Mouse (Mus musculus): ENCODE measurements around the gene Tas1r1.

Tas1r1 gene

GRCm38 (mm10) chr4:152038225-152038984 is at the start of gene Tas1r1:
Gene Tas1r1, minus strand, starts transcription at chr4:152038568.
- in situ Hi-C loops (cut with MboI; ENCODE audit: low pct_unique_long_range_greater_than_20kb in 1 of 2, low sequenced_read_pairs in 2 of 2, unreplicated experiment in 1 of 2) = no loop called here

DNA sequence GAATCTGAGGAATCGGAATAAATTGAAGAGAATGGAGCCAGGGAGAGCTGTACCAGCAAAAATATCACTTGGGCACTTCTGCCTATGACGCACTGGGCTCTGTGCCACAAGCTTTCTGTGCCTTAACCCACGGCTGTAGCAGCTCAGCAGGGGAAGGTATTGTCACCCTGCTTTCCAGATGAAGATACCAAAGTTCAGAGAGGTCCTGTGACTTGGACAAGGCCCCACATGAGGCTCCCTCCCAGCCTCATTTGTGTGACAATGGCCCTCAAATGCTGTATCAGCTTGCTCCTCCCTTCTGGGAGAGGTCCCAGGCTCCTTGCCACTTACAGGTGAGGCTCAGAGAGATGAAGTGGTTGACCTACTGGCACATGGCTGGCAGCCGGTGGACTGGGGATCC is 49.8 kb upstream of the Tas1r1 start:
- in situ Hi-C loops (cut with MboI; ENCODE audit: low pct_unique_long_range_greater_than_20kb in 1 of 2, low sequenced_read_pairs in 2 of 2, unreplicated experiment in 1 of 2) = no loop called here

GRCm38 (mm10) chr4:152087211-152088081 is 49.1 kb upstream of the Tas1r1 start:
- in situ Hi-C loops (cut with MboI; ENCODE audit: low pct_unique_long_range_greater_than_20kb in 1 of 2, low sequenced_read_pairs in 2 of 2, unreplicated experiment in 1 of 2) = no loop called here

DNA sequence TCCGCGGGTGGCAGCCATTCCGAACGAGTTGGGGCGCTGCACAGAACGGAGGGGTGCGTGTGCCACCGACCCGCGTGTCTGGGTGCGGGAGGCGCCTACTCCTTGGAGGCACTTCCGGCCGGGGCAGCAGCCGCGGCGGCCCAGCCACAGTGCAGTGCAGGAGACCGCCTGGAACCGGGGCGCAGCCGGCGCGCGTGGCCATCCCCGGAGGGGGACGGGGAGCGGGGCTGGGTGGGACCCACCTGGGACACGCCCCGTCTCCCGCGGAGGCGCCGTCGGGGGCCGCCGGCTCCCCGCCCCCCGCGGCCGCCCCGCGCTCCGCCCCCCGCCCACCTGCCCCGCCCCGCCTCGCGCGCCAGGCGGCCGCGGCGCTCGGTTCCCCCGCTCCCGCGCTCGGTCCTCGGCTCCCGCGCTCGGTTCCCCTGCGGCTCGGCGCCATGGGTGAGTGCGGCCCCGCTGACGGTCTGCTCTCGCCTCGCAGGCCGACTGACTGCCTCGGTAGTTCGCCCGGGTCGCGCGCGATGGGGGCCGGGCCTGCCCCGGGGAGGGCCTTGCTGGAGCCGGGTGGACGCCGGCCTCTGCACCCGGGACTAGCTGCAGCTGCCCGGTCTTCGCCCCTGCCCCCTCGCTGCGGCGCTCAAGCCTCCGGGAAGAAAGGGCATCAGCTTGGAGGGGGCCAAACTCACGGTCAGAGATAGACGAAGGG is 48.3 kb upstream of the Tas1r1 start:
- in situ Hi-C loops (cut with MboI; ENCODE audit: low pct_unique_long_range_greater_than_20kb in 1 of 2, low sequenced_read_pairs in 2 of 2, unreplicated experiment in 1 of 2) = no loop called here

DNA sequence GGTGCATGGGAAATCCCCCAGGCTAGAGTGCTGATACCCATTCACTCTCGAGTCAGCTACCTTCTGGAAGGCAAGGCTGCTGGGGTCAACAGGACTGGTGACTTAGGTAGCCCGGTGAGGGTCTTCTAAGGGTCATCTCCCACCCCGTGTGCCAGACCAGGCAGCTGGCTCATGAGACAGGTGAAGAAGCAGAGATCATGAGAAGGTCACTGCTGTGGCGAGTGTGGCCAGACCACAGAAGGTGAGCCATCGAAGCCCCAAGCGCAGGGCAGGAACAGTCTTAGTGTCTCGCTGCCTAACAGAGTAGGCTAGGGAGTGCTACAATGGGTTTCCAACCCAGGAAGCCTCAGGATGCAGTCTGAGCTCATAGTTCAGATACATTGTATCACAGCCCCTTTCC is 46.2 kb upstream of the Tas1r1 start:
- in situ Hi-C loops (cut with MboI; ENCODE audit: low pct_unique_long_range_greater_than_20kb in 1 of 2, low sequenced_read_pairs in 2 of 2, unreplicated experiment in 1 of 2) = no loop called here

DNA sequence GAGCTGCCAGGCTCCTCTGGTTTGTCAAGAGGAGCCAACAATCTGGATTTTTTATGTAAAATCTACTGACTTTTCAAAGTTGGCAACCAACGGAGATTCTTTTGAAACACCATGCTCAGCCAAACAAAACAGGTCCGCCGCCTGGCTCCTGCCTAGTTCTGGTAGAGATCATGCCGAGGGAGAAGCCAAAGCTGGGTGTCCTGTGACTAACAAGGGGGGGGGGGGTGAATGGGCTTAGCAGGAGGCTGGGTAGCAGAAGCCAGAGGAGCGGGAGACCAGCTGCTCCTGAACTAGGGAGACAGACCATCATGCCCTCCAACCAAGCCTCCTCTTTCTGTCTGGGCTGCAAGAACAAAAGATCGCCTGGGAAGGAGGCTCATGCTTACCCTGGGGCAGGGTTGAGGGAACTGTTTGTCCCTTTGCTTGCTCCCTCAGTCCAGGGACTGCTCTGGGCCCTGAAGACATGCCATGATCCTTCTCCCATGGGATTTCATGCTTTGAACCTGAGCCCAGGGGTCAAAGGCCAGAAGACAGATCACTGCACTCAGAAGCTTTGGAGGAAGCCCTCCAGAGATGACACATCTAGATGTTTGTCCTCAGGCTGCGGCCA is 45.3 kb upstream of the Tas1r1 start:
- in situ Hi-C loops (cut with MboI; ENCODE audit: low pct_unique_long_range_greater_than_20kb in 1 of 2, low sequenced_read_pairs in 2 of 2, unreplicated experiment in 1 of 2) = no loop called here

GRCm38 (mm10) chr4:152079931-152080330 is 41.6 kb upstream of the Tas1r1 start:
- in situ Hi-C loops (cut with MboI; ENCODE audit: low pct_unique_long_range_greater_than_20kb in 1 of 2, low sequenced_read_pairs in 2 of 2, unreplicated experiment in 1 of 2) = no loop called here

DNA sequence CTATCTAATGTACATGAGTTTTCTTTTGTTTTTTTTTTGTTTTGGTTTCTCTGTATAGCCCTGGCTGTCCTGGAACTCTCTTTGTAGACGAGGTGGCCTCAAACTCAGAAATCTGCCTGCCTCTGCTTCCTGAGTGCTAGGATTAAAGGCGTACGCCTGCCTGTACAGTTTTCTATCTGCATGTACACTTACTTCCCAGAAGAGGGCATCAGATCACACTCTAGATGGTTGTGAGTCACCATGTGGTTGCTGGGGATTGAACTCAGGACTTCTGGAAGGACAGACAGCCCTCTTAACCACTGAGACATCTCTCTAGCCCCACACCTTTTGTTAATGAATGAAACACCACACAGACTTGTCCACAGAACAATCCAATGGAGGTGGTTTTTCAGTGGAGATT is 40.9 kb upstream of the Tas1r1 start:
- in situ Hi-C loops (cut with MboI; ENCODE audit: low pct_unique_long_range_greater_than_20kb in 1 of 2, low sequenced_read_pairs in 2 of 2, unreplicated experiment in 1 of 2) = no loop called here

GRCm38 (mm10) chr4:152078105-152078530 is 39.8 kb upstream of the Tas1r1 start:
- in situ Hi-C loops (cut with MboI; ENCODE audit: low pct_unique_long_range_greater_than_20kb in 1 of 2, low sequenced_read_pairs in 2 of 2, unreplicated experiment in 1 of 2) = no loop called here

GRCm38 (mm10) chr4:152077191-152077590 is 38.8 kb upstream of the Tas1r1 start:
- in situ Hi-C loops (cut with MboI; ENCODE audit: low pct_unique_long_range_greater_than_20kb in 1 of 2, low sequenced_read_pairs in 2 of 2, unreplicated experiment in 1 of 2) = no loop called here

DNA sequence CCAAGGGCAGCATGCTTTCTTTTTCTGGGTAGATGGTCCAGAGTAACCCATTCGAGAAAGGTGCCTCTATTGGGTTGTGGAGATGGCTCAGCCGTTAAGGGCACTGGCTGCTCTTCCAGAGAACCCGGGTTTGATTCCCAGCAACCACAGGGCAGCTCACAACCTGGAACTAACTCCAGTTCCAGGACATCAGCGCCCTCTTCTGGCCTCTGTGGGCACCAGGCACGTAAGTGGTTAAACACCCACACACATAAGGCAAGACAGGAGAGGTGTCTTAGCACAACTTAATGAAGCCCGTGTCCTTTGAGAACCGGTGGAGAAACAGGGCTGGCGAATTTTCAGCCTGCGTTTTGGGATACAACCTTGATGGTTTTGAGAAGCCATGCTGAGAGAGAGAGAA is 36.2 kb upstream of the Tas1r1 start:
- in situ Hi-C loops (cut with MboI; ENCODE audit: low pct_unique_long_range_greater_than_20kb in 1 of 2, low sequenced_read_pairs in 2 of 2, unreplicated experiment in 1 of 2) = no loop called here

DNA sequence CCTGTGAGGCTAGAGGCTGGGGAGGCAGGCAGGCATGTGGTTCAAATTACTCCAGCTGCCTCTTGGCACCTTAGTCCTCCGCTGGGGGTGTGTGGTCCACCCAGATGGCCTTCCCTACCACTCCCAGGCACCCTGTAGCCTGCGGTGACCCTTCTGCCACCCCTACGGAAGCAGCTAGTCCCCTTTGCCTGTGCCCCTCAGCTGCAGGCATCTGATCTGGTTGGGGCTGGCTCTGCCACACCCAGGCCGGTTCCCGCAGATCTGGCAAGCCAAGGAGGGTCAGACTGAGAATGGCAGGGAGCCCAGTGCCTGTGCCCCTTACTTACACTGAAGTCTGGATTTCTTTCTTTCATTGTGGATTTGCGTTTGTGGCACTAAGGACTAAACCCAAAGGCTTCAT is 35.3 kb upstream of the Tas1r1 start:
- in situ Hi-C loops (cut with MboI; ENCODE audit: low pct_unique_long_range_greater_than_20kb in 1 of 2, low sequenced_read_pairs in 2 of 2, unreplicated experiment in 1 of 2) = no loop called here

DNA sequence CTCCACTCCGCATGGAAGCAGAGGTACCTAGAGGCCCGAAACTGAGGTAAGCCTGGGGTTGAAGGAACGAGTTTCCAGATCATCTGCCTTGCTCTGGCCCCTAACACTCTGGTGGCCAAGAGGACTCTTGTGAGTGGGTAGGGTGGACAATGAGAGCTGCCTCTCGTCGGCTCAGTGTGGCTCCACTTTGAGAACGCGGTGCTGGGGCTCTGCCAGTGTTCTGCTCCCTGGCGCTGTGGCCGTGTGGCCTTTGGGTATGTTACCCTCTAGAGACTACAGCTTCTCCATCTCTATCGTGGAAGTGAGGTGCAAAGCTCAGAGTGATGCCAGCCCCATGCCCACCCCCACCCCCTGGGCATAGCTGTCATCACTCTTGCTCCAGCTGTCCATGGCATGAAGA is 34.3 kb upstream of the Tas1r1 start:
- in situ Hi-C loops (cut with MboI; ENCODE audit: low pct_unique_long_range_greater_than_20kb in 1 of 2, low sequenced_read_pairs in 2 of 2, unreplicated experiment in 1 of 2) = no loop called here

DNA sequence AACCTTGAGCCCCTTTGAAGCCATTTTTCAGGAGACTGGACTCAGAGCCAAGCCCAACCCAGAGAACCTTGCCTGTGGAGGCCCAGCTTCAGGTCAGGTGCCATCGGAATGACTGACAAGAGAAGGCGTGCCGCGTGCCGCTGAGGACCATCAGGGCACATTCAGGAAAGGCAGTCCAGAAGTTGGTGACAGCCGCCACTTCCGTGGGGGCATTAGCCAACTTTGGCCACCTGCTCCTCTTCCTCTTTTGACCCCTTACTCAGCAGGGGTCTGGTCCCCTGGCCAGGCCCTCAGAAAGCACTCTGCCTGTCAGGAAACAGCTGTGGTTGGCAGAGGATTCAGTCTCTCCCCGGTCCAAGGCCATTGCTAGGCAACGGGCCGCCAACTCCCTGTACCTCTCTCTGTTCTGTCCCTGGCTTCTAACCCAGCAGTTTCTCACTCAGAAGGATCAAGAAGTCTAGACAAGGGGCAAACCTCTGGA is 33.8 kb upstream of the Tas1r1 start, which contains the start of gene Plekhg5:
Gene Plekhg5 (plus strand): TSS at position 378 of the 481 bp plus-strand sequence.
- in situ Hi-C loops (cut with MboI; ENCODE audit: low pct_unique_long_range_greater_than_20kb in 1 of 2, low sequenced_read_pairs in 2 of 2, unreplicated experiment in 1 of 2) = no loop called here

DNA sequence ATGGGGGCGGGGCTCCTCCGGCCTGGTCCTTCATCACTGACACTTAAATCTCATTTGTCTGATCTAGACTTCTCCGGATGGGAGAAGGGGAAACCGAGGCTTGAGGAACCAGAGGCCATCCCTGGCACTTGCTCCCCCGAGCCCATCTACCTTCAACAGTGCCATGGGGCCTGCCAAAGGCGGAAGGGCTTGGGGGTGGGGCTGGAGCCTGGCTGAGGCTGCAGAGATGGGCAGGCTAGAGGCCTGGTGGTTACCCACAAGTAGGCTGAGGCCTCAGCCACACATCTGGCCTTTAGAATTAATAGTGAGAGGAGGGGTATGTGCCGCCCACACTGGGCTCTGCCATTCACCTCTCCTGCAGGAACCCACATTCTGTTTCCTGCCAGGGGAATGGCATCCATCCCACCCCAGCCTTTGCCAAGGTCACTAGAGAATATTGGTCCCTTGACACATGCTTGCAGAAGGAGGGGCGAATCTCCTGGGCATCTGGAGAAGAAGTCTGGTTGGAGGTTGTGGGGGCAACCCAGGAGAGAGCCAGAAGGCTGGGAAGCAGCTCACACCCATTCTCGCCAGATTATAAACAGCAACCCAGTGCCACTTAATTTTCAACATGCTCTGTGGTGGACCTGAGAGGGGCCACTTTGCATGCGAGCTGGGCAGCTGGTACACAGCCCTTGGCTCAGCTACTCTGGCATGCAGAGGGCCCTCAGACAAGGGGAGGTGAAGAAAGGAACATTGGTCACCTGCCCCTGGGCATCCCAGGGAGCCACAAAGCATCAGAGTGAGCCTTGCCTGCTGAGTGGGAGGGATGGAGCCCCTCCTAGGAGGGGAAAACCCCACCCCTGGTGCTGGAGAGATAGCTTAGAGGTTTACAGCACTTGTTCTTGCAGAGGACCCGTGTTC is 32.4 kb upstream of the Tas1r1 start:
- in situ Hi-C loops (cut with MboI; ENCODE audit: low pct_unique_long_range_greater_than_20kb in 1 of 2, low sequenced_read_pairs in 2 of 2, unreplicated experiment in 1 of 2) = no loop called here

DNA sequence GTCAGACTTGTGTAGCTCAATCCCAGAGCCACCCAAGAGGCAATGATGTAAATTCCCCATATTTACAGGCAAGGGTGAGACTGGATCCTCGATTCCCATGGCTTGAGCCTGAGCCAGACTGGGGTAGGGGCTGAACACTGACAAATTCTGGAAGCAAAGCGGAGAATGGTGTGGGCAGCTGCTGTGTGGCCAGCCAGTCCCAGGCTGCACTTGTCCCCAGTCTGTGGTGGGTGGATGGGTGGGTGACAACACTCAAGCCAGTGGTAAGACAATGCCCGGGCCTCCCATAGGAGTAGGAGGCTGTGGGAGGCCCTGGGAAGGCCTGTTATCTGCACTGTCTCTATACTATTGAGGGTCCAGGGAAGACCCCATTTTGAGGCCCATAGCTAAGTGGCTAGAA is 30.9 kb upstream of the Tas1r1 start:
- in situ Hi-C loops (cut with MboI; ENCODE audit: low pct_unique_long_range_greater_than_20kb in 1 of 2, low sequenced_read_pairs in 2 of 2, unreplicated experiment in 1 of 2) = no loop called here

- in situ Hi-C loops (cut with MboI; ENCODE audit: low pct_unique_long_range_greater_than_20kb in 1 of 2, low sequenced_read_pairs in 2 of 2, unreplicated experiment in 1 of 2) = no loop called here
Measured at GRCm38 (mm10) chr4:152068166-152068724, 29.9 kb upstream of the Tas1r1 start.

Measured in mouse embryonic stem cell (cell line).